Mouse (Mus musculus): ENCODE results near the gene Hist2h2bb. TPM values are rescaled to one million over a fixed set of nuclear protein-coding genes. Genes with fewer than 3 reads are reported as not detected.
"Not testable (repeated sequence)": the region's sequence is repeated elsewhere in the genome, so short reads cannot be mapped to it uniquely, and the experiment has no call there.

Hist2h2bb gene
- polyA plus RNA-seq, 1 experiment from 2014 or later: 1.1 TPM

DNA sequence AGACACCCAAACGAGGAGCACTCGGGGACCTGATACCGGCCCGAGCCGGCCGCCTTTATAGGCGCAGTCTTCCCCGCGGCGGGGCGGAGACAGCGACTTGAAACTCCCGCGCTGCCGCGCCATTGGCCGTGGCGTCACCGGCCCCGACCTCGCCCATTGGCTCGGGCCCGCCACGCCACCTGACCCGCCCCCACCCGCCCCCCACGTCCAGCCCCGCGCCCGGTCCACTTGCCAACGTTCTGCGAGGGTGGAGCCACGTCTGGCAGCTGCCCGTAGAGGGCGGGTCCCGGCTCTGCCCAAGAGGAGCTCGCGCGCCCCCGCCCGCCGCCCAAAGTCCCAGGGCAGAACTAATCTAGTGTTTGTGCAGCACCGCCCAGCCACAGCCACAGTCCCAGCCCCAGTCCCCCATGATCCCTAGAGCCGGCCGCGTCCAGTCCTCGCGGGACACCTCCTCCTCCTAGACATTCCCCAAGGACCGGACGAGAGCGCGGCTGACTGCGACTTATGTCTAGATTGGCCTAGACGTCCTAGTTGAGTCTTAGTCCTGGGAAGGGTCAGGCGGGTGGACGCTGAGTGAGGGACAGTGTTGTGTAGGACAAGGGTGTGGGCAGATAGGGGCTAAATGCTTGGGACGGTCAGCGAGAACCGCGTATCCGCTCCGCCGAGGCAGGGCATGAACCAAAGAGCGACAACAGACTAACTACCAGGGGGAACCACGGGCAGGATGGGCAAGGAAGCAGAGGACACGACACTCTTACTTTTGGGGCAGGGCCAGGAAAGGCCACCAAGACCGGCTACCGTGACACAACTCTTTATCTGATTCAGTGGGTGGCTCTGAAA is 30.4 kb upstream of the Hist2h2bb start, which contains the start of gene Hist2h3c2:
TSS of gene Hist2h3c2 (minus strand) at position 174 of the 840 bp plus-strand sequence.
- H3K9me3 ChIP-seq (replicated peaks; ENCODE audit: control insufficient read depth, low read length, poor library complexity, severe bottlenecking); H3K36me3 ChIP-seq (ENCODE audit: control insufficient read depth, insufficient read depth, low read length); H3K27ac ChIP-seq (ENCODE audit: low read length); H3K27me3 ChIP-seq (ENCODE audit: control insufficient read depth, insufficient read depth, low read depth, low read length): not testable (repeated sequence)
- 0% methylated on average over 9 of the region's 68 CpGs for WGBS
- H3K9ac ChIP-seq (ENCODE audit: low read depth, low read length): 0 out of 2 replicates have a peak within 1 kb of the TSS, but pooled peaks have one; percentile 41
- peak within 1 kb of the TSS; percentile 33 for H3K4me3 ChIP-seq (ENCODE audit: low read depth, low read length)
- H3K4me2 ChIP-seq (ENCODE audit: low read length): peak within 1 kb of the TSS; percentile 45
- H3K4me1 ChIP-seq (ENCODE audit: control insufficient read depth, insufficient read depth, low read length): peaks cover 15% of the 10 kb centered on the region
- ATAC-seq: peak; percentile 89

DNA sequence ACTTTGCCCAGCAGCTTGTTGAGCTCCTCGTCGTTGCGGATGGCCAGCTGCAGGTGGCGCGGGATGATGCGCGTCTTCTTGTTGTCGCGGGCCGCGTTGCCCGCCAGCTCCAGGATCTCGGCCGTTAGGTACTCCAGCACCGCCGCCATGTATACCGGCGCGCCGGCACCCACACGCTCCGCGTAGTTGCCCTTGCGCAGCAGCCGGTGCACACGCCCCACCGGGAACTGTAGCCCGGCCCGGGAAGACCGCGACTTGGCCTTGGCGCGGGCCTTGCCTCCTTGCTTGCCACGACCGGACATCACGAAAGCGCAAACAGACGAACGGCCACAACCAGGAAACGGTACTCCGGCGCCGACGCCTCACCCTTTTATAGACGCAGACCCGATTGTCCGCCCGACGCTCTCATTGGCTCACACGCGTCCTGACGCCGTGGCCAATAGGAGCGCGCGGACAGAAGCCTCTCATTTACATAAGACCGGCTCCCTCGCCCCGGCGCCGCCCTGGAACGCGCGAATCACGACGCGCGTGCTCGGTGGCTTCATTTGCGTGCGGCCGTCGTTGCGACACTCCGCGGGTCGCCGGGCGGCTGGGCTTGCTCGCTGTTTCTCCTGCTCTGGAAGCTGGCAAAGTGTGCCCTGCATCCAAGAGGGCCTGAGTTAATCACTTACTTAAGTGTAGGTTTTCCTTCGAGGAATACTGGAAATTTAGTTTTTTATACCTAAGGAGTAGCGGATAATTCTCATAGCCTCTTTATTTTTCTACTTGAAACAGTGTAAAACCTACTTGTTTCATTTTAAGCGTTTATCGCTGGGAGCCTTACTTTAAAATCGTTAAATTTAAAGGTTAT is 29.4 kb upstream of the Hist2h2bb start, which contains the start of gene Hist2h2aa2:
TSS of gene Hist2h2aa2 (minus strand) at position 328 of the 850 bp plus-strand sequence.
- H3K4me3 ChIP-seq (ENCODE audit: low read depth, low read length): peak within 1 kb of the TSS; percentile 34
- peaks cover 21% of the 10 kb centered on the region for H3K4me1 ChIP-seq (ENCODE audit: control insufficient read depth, insufficient read depth, low read length)
- 7% methylated on average over 16 of the region's 85 CpGs for WGBS
- H3K9me3 ChIP-seq (replicated peaks; ENCODE audit: control insufficient read depth, low read length, poor library complexity, severe bottlenecking); H3K27me3 ChIP-seq (ENCODE audit: control insufficient read depth, insufficient read depth, low read depth, low read length); H3K36me3 ChIP-seq (ENCODE audit: control insufficient read depth, insufficient read depth, low read length): not testable (repeated sequence)
- H3K27ac ChIP-seq (ENCODE audit: low read length): peak within 1 kb of the TSS; percentile 82
- peak within 1 kb of the TSS; percentile 58 for H3K9ac ChIP-seq (ENCODE audit: low read depth, low read length)
- peak within 1 kb of the TSS; percentile 56 for H3K4me2 ChIP-seq (ENCODE audit: low read length)
- ATAC-seq: peak; percentile 90

DNA sequence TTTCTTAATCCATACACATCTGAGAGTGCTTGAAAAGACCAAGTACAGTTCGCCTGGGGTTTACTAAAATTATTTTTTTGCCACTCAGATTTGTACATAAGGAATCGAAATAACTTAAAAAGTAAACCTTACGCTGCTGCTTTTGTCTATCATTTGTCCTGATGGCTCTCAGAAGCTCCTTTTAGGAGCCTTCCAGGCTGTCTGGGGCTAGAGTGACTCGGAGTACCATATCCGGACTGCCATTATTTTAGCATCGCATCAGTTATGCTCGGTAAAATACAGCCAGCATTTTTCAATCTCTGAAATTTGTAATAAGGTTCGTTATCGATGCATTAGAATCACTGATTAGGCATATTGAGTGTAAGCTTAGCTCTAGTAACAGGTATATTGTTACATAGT is 28.8 kb upstream of the Hist2h2bb start:
- H3K4me3 ChIP-seq (ENCODE audit: low read depth, low read length): peak overlapping the region; percentile 34; the same call in 1 of the 2 replicates
- H3K9me3 ChIP-seq (replicated peaks; ENCODE audit: control insufficient read depth, low read length, poor library complexity, severe bottlenecking): no peaks in the 10 kb centered on the region
- ATAC-seq: no peak
- 72% methylated on average over 9 of the region's 9 CpGs for WGBS
- peak overlapping the region; percentile 58 for H3K9ac ChIP-seq (ENCODE audit: low read depth, low read length)
- no peaks in the 10 kb centered on the region for H3K27me3 ChIP-seq (ENCODE audit: control insufficient read depth, insufficient read depth, low read depth, low read length)
- H3K4me1 ChIP-seq (ENCODE audit: control insufficient read depth, insufficient read depth, low read length): peaks cover 21% of the 10 kb centered on the region
- peak overlapping the region; percentile 56 for H3K4me2 ChIP-seq (ENCODE audit: low read length)
- peak overlapping the region; percentile 82 for H3K27ac ChIP-seq (ENCODE audit: low read length)
- no peaks in the 10 kb centered on the region for H3K36me3 ChIP-seq (ENCODE audit: control insufficient read depth, insufficient read depth, low read length)

DNA sequence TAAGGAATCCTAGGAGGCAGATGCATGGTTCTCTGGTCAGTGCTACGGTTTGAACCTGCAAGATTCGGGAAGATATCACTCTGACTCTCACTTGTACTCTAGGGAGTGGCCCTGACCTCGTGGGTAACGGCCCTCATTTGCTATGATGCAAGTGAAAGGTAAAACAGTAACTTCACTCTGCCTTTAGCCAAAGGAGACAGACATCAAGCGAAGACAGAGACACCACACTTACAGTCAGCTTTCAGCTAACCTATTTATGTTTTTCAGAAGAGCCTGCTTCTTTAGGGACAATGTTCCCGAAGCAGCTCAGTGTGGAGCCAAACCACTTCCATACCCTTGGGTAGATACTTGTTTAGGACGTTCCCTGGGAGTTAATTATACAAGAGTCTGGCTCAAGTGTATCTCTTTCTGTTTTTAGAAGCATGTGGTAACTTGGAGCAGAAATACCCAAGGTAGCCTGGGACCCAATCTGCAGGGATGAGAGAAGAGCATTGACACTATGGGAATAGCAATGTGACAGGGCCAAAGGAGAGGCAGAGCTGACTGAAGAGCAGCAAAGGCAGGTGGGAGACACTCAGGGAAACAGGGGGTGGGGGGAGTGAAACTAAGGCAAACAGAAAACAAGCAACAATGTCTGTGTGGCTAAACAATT is 25.5 kb upstream of the Hist2h2bb start:
- WGBS: 86% methylated on average over 7 of the region's 7 CpGs
- H3K9ac ChIP-seq (ENCODE audit: low read depth, low read length): no peak overlapping the region

DNA sequence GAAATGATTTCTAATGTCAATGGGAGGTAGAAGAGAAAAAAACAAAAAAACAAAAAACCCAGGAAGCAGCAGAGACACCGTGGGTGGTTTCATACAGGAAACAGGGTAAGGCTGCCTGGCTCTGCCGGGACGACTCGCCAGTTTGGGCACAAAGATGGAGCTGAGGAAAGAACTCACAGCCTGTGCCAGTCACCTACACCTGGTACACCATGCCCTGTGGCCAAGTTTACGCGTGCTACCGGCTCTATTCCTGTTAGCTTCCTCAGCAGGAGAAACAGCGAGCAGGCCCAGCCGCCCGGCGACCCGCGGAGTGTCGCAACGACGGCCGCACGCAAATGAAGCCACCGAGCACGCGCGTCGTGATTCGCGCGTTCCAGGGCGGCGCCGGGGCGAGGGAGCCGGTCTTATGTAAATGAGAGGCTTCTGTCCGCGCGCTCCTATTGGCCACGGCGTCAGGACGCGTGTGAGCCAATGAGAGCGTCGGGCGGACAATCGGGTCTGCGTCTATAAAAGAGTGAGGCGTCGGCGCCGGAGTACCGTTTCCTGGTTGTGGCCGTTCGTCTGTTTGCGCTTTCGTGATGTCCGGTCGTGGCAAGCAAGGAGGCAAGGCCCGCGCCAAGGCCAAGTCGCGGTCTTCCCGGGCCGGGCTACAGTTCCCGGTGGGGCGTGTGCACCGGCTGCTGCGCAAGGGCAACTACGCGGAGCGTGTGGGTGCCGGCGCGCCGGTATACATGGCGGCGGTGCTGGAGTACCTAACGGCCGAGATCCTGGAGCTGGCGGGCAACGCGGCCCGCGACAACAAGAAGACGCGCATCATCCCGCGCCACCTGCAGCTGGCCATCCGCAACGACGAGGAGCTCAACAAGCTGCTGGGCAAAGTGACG is 24.3 kb upstream of the Hist2h2bb start, which contains the start of gene Hist2h2aa1:
TSS of gene Hist2h2aa1 (plus strand) at position 495 of the 884 bp plus-strand sequence.
- 1% methylated on average over 23 of the region's 88 CpGs for WGBS
- H3K4me3 ChIP-seq (ENCODE audit: low read depth, low read length): peak within 1 kb of the TSS; percentile 42
- not testable (repeated sequence) for H3K36me3 ChIP-seq (ENCODE audit: control insufficient read depth, insufficient read depth, low read length); H3K9me3 ChIP-seq (replicated peaks; ENCODE audit: control insufficient read depth, low read length, poor library complexity, severe bottlenecking); H3K27me3 ChIP-seq (ENCODE audit: control insufficient read depth, insufficient read depth, low read depth, low read length)
- H3K4me1 ChIP-seq (ENCODE audit: control insufficient read depth, insufficient read depth, low read length): peaks cover 18% of the 10 kb centered on the region
- peak; percentile 92 for ATAC-seq
- peak within 1 kb of the TSS; percentile 93 for H3K27ac ChIP-seq (ENCODE audit: low read length)
- peak within 1 kb of the TSS; percentile 77 for H3K9ac ChIP-seq (ENCODE audit: low read depth, low read length)
- peak within 1 kb of the TSS; percentile 68 for H3K4me2 ChIP-seq (ENCODE audit: low read length)

More for the DNA sequence above, 25.5 kb upstream of the Hist2h2bb start:
- Histone ChIP-seq H3K36me3 (ENCODE audit: control insufficient read depth, insufficient read depth, low read length) (no peaks in the 10 kb centered on the region), H3K4me3 (ENCODE audit: low read depth, low read length) (no peak overlapping the region), H3K9me3 (replicated peaks; ENCODE audit: control insufficient read depth, low read length, poor library complexity, severe bottlenecking) (no peaks in the 10 kb centered on the region), H3K27ac (ENCODE audit: low read length) (peak overlapping the region; percentile 93), H3K4me1 (ENCODE audit: control insufficient read depth, insufficient read depth, low read length) (peaks cover 18% of the 10 kb centered on the region), H3K27me3 (ENCODE audit: control insufficient read depth, insufficient read depth, low read depth, low read length) (no peaks in the 10 kb centered on the region), H3K4me2 (ENCODE audit: low read length) (peak overlapping the region; percentile 68; the same call in 1 of the 2 replicates)
- ATAC-seq: no peak

DNA sequence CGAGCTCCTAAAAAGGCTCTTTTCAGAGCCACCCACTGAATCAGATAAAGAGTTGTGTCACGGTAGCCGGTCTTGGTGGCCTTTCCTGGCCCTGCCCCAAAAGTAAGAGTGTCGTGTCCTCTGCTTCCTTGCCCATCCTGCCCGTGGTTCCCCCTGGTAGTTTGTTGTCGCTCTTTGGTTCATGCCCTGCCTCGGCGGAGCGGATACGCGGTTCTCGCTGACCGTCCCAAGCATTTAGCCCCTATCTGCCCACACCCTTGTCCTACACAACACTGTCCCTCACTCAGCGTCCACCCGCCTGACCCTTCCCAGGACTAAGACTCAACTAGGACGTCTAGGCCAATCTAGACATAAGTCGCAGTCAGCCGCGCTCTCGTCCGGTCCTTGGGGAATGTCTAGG is 23.5 kb upstream of the Hist2h2bb start:
- Histone ChIP-seq H3K4me2 (ENCODE audit: low read length) (0 out of 2 replicates have a peak overlapping the region, but pooled peaks have one; percentile 31), H3K27ac (ENCODE audit: low read length) (peak overlapping the region; percentile 60; the same call in 1 of the 2 replicates), H3K4me3 (ENCODE audit: low read depth, low read length) (peak overlapping the region; percentile 31), H3K4me1 (ENCODE audit: control insufficient read depth, insufficient read depth, low read length) (peaks cover 14% of the 10 kb centered on the region)
- H3K27me3 ChIP-seq (ENCODE audit: control insufficient read depth, insufficient read depth, low read depth, low read length); H3K9ac ChIP-seq (ENCODE audit: low read depth, low read length); H3K36me3 ChIP-seq (ENCODE audit: control insufficient read depth, insufficient read depth, low read length); H3K9me3 ChIP-seq (replicated peaks; ENCODE audit: control insufficient read depth, low read length, poor library complexity, severe bottlenecking): not testable (repeated sequence)
- peak; percentile 59 for ATAC-seq
- 0% methylated on average over 10 of the region's 21 CpGs for WGBS

DNA sequence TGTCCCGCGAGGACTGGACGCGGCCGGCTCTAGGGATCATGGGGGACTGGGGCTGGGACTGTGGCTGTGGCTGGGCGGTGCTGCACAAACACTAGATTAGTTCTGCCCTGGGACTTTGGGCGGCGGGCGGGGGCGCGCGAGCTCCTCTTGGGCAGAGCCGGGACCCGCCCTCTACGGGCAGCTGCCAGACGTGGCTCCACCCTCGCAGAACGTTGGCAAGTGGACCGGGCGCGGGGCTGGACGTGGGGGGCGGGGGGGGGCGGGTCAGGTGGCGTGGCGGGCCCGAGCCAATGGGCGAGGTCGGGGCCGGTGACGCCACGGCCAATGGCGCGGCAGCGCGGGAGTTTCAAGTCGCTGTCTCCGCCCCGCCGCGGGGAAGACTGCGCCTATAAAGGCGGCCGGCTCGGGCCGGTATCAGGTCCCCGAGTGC is 23.1 kb upstream of the Hist2h2bb start, which contains the start of gene Hist2h3c1:
TSS of gene Hist2h3c1 (plus strand) at position 259 of the 430 bp plus-strand sequence.
- H3K9me3 ChIP-seq (replicated peaks; ENCODE audit: control insufficient read depth, low read length, poor library complexity, severe bottlenecking); H3K27me3 ChIP-seq (ENCODE audit: control insufficient read depth, insufficient read depth, low read depth, low read length); H3K9ac ChIP-seq (ENCODE audit: low read depth, low read length); H3K36me3 ChIP-seq (ENCODE audit: control insufficient read depth, insufficient read depth, low read length): not testable (repeated sequence)
- no CpG with 5 or more reads among the region's 47 CpGs for WGBS
- H3K4me1 ChIP-seq (ENCODE audit: control insufficient read depth, insufficient read depth, low read length): peaks cover 13% of the 10 kb centered on the region
- peak within 1 kb of the TSS; percentile 42 for H3K4me2 ChIP-seq (ENCODE audit: low read length)
- peak within 1 kb of the TSS; percentile 60; the same call in 1 of the 2 replicates for H3K27ac ChIP-seq (ENCODE audit: low read length)
- H3K4me3 ChIP-seq (ENCODE audit: low read depth, low read length): peak within 1 kb of the TSS; percentile 31
- peak; percentile 90 for ATAC-seq
